Mouse (Mus musculus) neural tube, embryonic 13.5 days (tissue): ENCODE measurements around the gene Grik4. TPM values are rescaled to one million over a fixed set of nuclear protein-coding genes. Genes with fewer than 3 reads are reported as not detected.
A peak's percentile ranks its signal among the peaks of the same experiment; 100 is the strongest.

Experiments
- ATAC-seq: fragments of 200-750 bp; cut with Nextera tagmentation; 2 replicates; pipeline ENCODE4 v1.8.0; 2017; ENCODE audit warnings: low read depth, mild to moderate bottlenecking, moderate TSS enrichment, moderate library complexity
- H3K27ac ChIP-seq: fragments of 300-500 bp; sonication (generic); replicated peaks from 2 replicates; pipeline ENCODE4 v1.5.1; 2015; ENCODE audit warnings: moderate library complexity, mild to moderate bottlenecking, inconsistent platforms
- H3K27me3 ChIP-seq: fragments of 300-500 bp; sonication (generic); 2 replicates; pipeline ENCODE4 v1.6.1; 2015; ENCODE audit warnings: mild to moderate bottlenecking, inconsistent platforms
- H3K36me3 ChIP-seq: fragments of 300-500 bp; sonication (generic); 2 replicates; pipeline ENCODE4 v1.6.1; 2015; ENCODE audit warnings: mild to moderate bottlenecking, inconsistent platforms
- H3K4me1 ChIP-seq: fragments of 300-500 bp; sonication (generic); replicated peaks from 2 replicates; pipeline ENCODE4 v1.6.1; 2015; ENCODE audit warnings: inconsistent platforms
- H3K4me2 ChIP-seq: fragments of 300-500 bp; sonication (generic); 2 replicates; pipeline ENCODE4 v1.6.1; 2015; ENCODE audit warnings: inconsistent platforms, mild to moderate bottlenecking, moderate library complexity
- H3K4me3 ChIP-seq: fragments of 300-500 bp; sonication (generic); 2 replicates; pipeline ENCODE4 v1.5.1; 2015; ENCODE audit warnings: mild to moderate bottlenecking, inconsistent platforms
- H3K9ac ChIP-seq: fragments of 300-500 bp; sonication (generic); 2 replicates; pipeline ENCODE4 v1.6.1; 2015; ENCODE audit warnings: moderate library complexity, mild to moderate bottlenecking, inconsistent platforms
- H3K9me3 ChIP-seq: fragments of 300-500 bp; sonication (generic); 2 replicates; pipeline ENCODE4 v1.6.1; 2016; ENCODE audit warnings: inconsistent platforms
- WGBS: fragments of 180-500 bp; shearing (Covaris S2); methylation state at CpG from one replicate; pipeline ENCODE4 v1.1.7; 2015; 5-methylcytosine and 5-hydroxymethylcytosine counted together
- polyA plus RNA-seq: library from polyadenylated mRNA; unstranded; fragments of >200 nt; fragmentation: Nextera tagmentation; extraction: Ambion mirVana; gene quantifications from 2 replicates; pipeline ENCODE4 v1.2.1, GENCODE M21; 2015

Gene Grik4
- polyA plus RNA-seq, 1 experiment from 2014 or later: 8.3 TPM

- H3K4me1 ChIP-seq: peaks cover 38% of the 10 kb centered on the region
- H3K4me2 ChIP-seq: no peak overlapping the region
- no peaks in the 10 kb centered on the region for H3K9me3 ChIP-seq
- H3K27ac ChIP-seq: no peak overlapping the region
- H3K36me3 ChIP-seq: no peaks in the 10 kb centered on the region
- no peaks in the 10 kb centered on the region; the same call in 1 of the 2 replicates for H3K27me3 ChIP-seq
- H3K9ac ChIP-seq: no peak overlapping the region
- WGBS: 55% methylated on average over 5 of the region's 5 CpGs
- H3K4me3 ChIP-seq: no peak overlapping the region
- ATAC-seq: no peak
Measured at GRCm38 (mm10) chr9:42758682-42759205, 185.5 kb downstream of the Grik4 start.

DNA sequence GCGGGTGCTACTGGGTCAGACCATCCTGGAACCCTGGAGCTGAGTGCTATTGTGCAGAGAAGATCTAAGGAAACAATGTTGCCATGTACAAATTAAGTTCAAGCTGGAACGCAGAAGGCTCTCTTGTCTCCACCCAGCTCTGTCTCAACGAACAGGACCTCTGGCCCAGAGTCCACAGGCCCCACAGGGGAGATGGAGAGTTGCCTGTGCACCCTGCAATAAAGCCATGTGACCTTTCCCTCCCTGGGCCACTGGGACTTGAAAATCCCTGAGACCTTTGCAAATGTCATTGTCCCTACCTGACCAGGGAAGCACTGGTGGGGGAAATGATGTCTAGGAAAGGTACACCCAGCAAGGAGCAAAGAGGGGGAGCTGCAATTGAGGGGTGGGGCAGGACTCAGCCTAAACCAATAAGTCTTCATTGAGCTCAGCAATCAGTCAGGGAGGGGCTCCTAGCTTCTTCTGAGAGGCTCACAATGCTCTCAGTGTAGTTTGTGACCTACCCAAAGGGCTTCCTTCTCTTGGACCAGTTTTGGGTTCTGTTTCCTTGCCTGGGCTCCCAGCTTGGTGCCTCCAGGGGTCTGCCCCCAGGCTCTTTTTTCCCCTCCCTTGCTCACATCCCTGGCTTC lies 187.2 kb downstream of the Grik4 start:
- ATAC-seq: no peak
- 71% methylated on average over 3 of the region's 3 CpGs for WGBS
- Histone ChIP-seq H3K27me3 (no peaks in the 10 kb centered on the region), H3K36me3 (no peaks in the 10 kb centered on the region), H3K9me3 (no peaks in the 10 kb centered on the region), H3K4me1 (peaks cover 29% of the 10 kb centered on the region; the same call in 1 of the 2 replicates), H3K4me3 (no peak overlapping the region), H3K4me2 (no peak overlapping the region), H3K27ac (no peak overlapping the region), H3K9ac (no peak overlapping the region)

GRCm38 (mm10) chr9:42754699-42755098 lies 189.6 kb downstream of the Grik4 start:
- H3K4me1 ChIP-seq: peaks cover 13% of the 10 kb centered on the region; the same call in 1 of the 2 replicates
- peak overlapping the region; percentile 41; the same call in 1 of the 2 replicates for H3K9ac ChIP-seq
- no peaks in the 10 kb centered on the region for H3K27me3 ChIP-seq
- peak overlapping the region; percentile 52 for H3K27ac ChIP-seq
- H3K9me3 ChIP-seq: no peaks in the 10 kb centered on the region
- WGBS: 22% methylated on average over 8 of the region's 8 CpGs
- no peak overlapping the region for H3K4me2 ChIP-seq
- H3K4me3 ChIP-seq: no peak overlapping the region
- ATAC-seq: peak; percentile 70
- no peaks in the 10 kb centered on the region for H3K36me3 ChIP-seq

GRCm38 (mm10) chr9:42751160-42751559 lies 193.1 kb downstream of the Grik4 start:
- Histone ChIP-seq H3K4me2 (no peak overlapping the region), H3K36me3 (no peaks in the 10 kb centered on the region), H3K27ac (no peak overlapping the region), H3K9me3 (no peaks in the 10 kb centered on the region), H3K4me3 (no peak overlapping the region), H3K27me3 (no peaks in the 10 kb centered on the region), H3K4me1 (peaks cover 8% of the 10 kb centered on the region; the same call in 1 of the 2 replicates), H3K9ac (no peak overlapping the region)
- WGBS: 75% methylated on average over 2 of the region's 2 CpGs
- ATAC-seq: no peak

DNA sequence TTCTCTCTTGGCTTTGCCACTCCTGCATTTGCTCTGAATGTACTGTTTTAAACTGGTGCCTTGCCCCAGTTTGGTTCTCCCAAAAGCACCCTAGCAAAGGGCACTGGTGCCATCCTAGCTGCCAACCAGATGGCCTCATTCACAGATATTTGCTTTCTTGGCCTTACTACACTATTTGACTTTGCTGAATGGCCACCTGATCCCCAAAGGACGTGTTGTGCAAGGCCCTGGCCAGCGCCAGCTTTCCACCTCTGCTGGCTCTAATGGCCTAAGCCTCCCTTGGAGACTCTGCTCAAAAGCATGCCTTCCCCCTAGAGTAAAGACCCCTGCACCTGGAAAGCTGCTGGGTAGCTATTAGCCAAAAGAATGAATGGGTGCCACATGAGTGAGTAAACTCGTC lies 194.1 kb downstream of the Grik4 start:
- 61% methylated on average over 3 of the region's 3 CpGs for WGBS
- no peaks in the 10 kb centered on the region for H3K36me3 ChIP-seq
- H3K27me3 ChIP-seq: no peaks in the 10 kb centered on the region
- no peak overlapping the region for H3K27ac ChIP-seq
- H3K4me1 ChIP-seq: peaks cover 8% of the 10 kb centered on the region; the same call in 1 of the 2 replicates
- no peak for ATAC-seq
- H3K4me3 ChIP-seq: no peak overlapping the region
- no peak overlapping the region for H3K4me2 ChIP-seq
- no peak overlapping the region for H3K9ac ChIP-seq
- no peaks in the 10 kb centered on the region for H3K9me3 ChIP-seq

- 75% methylated on average over 8 of the region's 8 CpGs for WGBS
- Histone ChIP-seq H3K27me3 (no peaks in the 10 kb centered on the region), H3K4me3 (no peak overlapping the region), H3K27ac (no peak overlapping the region), H3K9ac (no peak overlapping the region), H3K4me1 (no peaks in the 10 kb centered on the region; the same call in 1 of the 2 replicates), H3K9me3 (no peaks in the 10 kb centered on the region), H3K36me3 (no peaks in the 10 kb centered on the region), H3K4me2 (no peak overlapping the region)
- no peak for ATAC-seq
Measured at GRCm38 (mm10) chr9:42745982-42746381, 198.3 kb downstream of the Grik4 start.

- H3K4me3 ChIP-seq: no peak overlapping the region
- H3K4me1 ChIP-seq: no peaks in the 10 kb centered on the region; the same call in 1 of the 2 replicates
- H3K36me3 ChIP-seq: no peaks in the 10 kb centered on the region
- no peak overlapping the region for H3K9ac ChIP-seq
- H3K27ac ChIP-seq: no peak overlapping the region
- H3K4me2 ChIP-seq: no peak overlapping the region
- 74% methylated on average over 5 of the region's 5 CpGs for WGBS
- no peaks in the 10 kb centered on the region for H3K9me3 ChIP-seq
- no peak for ATAC-seq
- H3K27me3 ChIP-seq: no peaks in the 10 kb centered on the region
Measured at GRCm38 (mm10) chr9:42742385-42742784, 201.9 kb downstream of the Grik4 start.

DNA sequence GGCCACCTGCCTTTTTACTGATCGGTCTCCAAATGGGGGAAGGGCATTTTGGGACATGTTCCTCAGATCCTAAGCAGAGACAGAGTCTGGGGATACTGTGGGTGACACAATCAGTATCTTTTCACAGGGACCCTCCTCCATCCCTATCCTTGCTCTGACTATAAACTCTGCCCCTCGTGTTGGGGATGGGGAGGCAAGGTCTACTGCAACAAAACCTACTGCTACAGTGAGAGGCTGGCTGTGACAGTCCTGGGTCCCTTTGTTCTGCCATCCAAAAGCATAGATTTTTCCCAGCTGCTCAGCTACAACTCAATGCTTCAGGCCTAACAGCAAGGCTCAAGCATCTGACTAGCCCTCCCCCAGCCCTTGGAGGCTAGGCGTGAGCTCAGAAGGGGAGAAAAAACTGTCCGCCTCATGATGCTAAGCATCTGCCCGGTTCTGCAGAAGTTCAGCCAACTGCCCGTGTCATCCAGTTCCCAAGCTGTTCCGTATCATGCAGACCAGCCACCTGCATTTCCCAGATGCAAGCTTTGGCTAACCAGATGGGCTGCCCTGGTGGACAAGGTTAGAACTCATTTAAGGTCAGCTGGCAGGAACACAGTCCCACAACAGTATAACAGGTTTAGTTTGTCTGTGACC lies 207.5 kb downstream of the Grik4 start:
- no peak overlapping the region for H3K9ac ChIP-seq
- H3K4me1 ChIP-seq: peaks cover 26% of the 10 kb centered on the region
- H3K36me3 ChIP-seq: no peaks in the 10 kb centered on the region
- 36% methylated on average over 7 of the region's 7 CpGs for whole genome bisulfite sequencing
- no peak overlapping the region for H3K4me3 ChIP-seq
- ATAC-seq: 0 out of 2 replicates have a peak, but pooled peaks have one; percentile 25
- H3K9me3 ChIP-seq: no peaks in the 10 kb centered on the region
- no peaks in the 10 kb centered on the region for H3K27me3 ChIP-seq
- peak overlapping the region; percentile 74 for H3K27ac ChIP-seq
- H3K4me2 ChIP-seq: no peak overlapping the region

DNA sequence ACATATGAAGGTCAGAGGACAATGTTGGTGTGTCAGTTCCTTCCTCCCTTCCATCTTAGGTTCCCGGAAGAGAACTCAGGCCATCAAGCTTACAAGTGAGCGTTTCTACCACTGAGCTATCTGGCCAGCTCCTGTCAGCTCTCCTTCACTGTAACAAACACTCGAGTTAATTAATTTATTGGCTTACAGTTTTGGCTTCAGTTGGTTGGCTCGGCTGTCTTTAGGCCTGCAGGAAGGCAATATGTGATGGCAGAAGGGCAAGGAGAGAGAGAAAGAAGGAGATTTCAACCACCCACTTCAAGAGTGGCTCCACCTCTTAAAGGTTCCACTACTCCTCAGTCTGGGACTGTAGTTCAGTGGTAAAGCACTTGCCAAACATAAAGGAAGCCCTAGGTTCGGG lies 209.2 kb downstream of the Grik4 start:
- no peak overlapping the region for H3K9ac ChIP-seq
- H3K4me1 ChIP-seq: peaks cover 34% of the 10 kb centered on the region
- no peak overlapping the region for H3K4me3 ChIP-seq
- 59% methylated on average over 5 of the region's 5 CpGs for WGBS
- no peaks in the 10 kb centered on the region for H3K27me3 ChIP-seq
- H3K27ac ChIP-seq: peak overlapping the region; percentile 74; the same call in 1 of the 2 replicates
- H3K36me3 ChIP-seq: no peaks in the 10 kb centered on the region
- H3K9me3 ChIP-seq: no peaks in the 10 kb centered on the region
- no peak for ATAC-seq
- no peak overlapping the region for H3K4me2 ChIP-seq

GRCm38 (mm10) chr9:42732731-42733318 lies 211.5 kb downstream of the Grik4 start:
- no peak overlapping the region for H3K4me2 ChIP-seq
- 69% methylated on average over 9 of the region's 9 CpGs for WGBS
- no peaks in the 10 kb centered on the region for H3K9me3 ChIP-seq
- ATAC-seq: no peak
- H3K4me1 ChIP-seq: peaks cover 47% of the 10 kb centered on the region
- H3K9ac ChIP-seq: no peak overlapping the region
- no peak overlapping the region for H3K27ac ChIP-seq
- no peaks in the 10 kb centered on the region for H3K36me3 ChIP-seq
- H3K4me3 ChIP-seq: no peak overlapping the region
- no peaks in the 10 kb centered on the region for H3K27me3 ChIP-seq

GRCm38 (mm10) chr9:42728472-42728871 lies 215.8 kb downstream of the Grik4 start:
- H3K4me2 ChIP-seq: no peak overlapping the region
- peaks cover 38% of the 10 kb centered on the region for H3K4me1 ChIP-seq
- no peaks in the 10 kb centered on the region for H3K36me3 ChIP-seq
- WGBS: 27% methylated on average over 6 of the region's 6 CpGs
- no peaks in the 10 kb centered on the region for H3K27me3 ChIP-seq
- no peak overlapping the region for H3K27ac ChIP-seq
- ATAC-seq: no peak
- H3K9me3 ChIP-seq: no peaks in the 10 kb centered on the region
- no peak overlapping the region for H3K4me3 ChIP-seq
- no peak overlapping the region for H3K9ac ChIP-seq

DNA sequence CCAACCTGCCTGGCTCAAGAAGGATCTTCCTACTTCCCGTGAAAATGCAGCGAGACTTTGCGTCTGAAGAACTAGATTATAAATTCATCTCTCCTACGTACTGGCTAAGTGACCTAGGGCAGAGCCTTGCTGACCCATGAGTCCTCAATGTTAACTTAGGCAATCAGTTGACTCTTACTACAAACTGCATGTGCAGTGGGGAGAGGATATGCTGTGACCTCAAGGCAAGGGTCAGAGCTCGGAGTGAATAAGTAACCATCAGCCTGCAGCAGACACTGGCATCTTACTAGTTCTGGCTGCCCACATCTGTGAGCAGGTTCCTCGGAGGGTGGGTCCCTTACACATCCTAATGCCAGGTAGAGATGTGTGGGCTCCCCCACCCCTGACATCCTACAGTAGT lies 216.6 kb downstream of the Grik4 start:
- 85% methylated on average over 6 of the region's 6 CpGs for WGBS
- Histone ChIP-seq H3K4me3 (no peak overlapping the region), H3K9ac (no peak overlapping the region), H3K36me3 (no peaks in the 10 kb centered on the region), H3K27ac (no peak overlapping the region), H3K9me3 (no peaks in the 10 kb centered on the region), H3K4me1 (peaks cover 46% of the 10 kb centered on the region), H3K4me2 (no peak overlapping the region), H3K27me3 (no peaks in the 10 kb centered on the region)
- ATAC-seq: no peak
